Mouse (Mus musculus): ENCODE measurements around the gene Cdca4. TPM values are rescaled to one million over a fixed set of nuclear protein-coding genes. Genes with fewer than 3 reads are reported as not detected.
A peak's percentile ranks its signal among the peaks of the same experiment; 100 is the strongest.

Cdca4 gene
- 10 to 100 TPM in 1 of 2 experiments, 1 to 10 TPM in 1; 8.8 to 13.0 TPM for total RNA-seq (2021)
- long read RNA-seq, partial matches to known transcripts: 0 of 6 reads
- long read RNA-seq, other reads (novel, unspliced or antisense): 3 of 6 reads

- peak; percentile 96 to 99 for DNase-seq (ENCODE audit: low spot score in 2 of 2)
Measured at GRCm38 (mm10) chr12:112829244-112829864, at the start of gene Cdca4. Cdca4 (minus strand) TSS chr12:112829423.

- DNase-seq (ENCODE audit: low spot score in 2 of 2): no peak
Measured at GRCm38 (mm10) chr12:112877607-112878020, 48.4 kb upstream of the Cdca4 start.

- DNase-seq (ENCODE audit: low spot score in 2 of 2): no peak
Measured at GRCm38 (mm10) chr12:112877073-112877576, 47.9 kb upstream of the Cdca4 start.

GRCm38 (mm10) chr12:112876332-112877072 lies 47.3 kb upstream of the Cdca4 start:
- DNase-seq (ENCODE audit: low spot score in 2 of 2): no peak

GRCm38 (mm10) chr12:112875225-112876013 lies 46.2 kb upstream of the Cdca4 start:
- peak; percentile 93 to 94 for DNase-seq (ENCODE audit: low spot score in 2 of 2)

GRCm38 (mm10) chr12:112874199-112874598 lies 45.0 kb upstream of the Cdca4 start:
- DNase-seq (ENCODE audit: low spot score in 2 of 2): no peak

GRCm38 (mm10) chr12:112873452-112874190 lies 44.4 kb upstream of the Cdca4 start:
- DNase-seq (ENCODE audit: low spot score in 2 of 2): peak; percentile 70

- DNase-seq (ENCODE audit: low spot score in 2 of 2): no peak
Measured at GRCm38 (mm10) chr12:112872991-112873390, 43.8 kb upstream of the Cdca4 start.

GRCm38 (mm10) chr12:112871272-112871671 lies 42.0 kb upstream of the Cdca4 start:
- no peak for DNase-seq (ENCODE audit: low spot score in 2 of 2)

- DNase-seq (ENCODE audit: low spot score in 2 of 2): no peak
Measured at GRCm38 (mm10) chr12:112870775-112871174, 41.6 kb upstream of the Cdca4 start.

GRCm38 (mm10) chr12:112869783-112870204 lies 40.6 kb upstream of the Cdca4 start:
- DNase-seq (ENCODE audit: low spot score in 2 of 2): no peak

- no peak for DNase-seq (ENCODE audit: low spot score in 2 of 2)
Measured at GRCm38 (mm10) chr12:112868178-112869087, 39.2 kb upstream of the Cdca4 start, which contains the start of gene Gpr132. Gpr132 (minus strand) TSS chr12:112868228.

GRCm38 (mm10) chr12:112867106-112867674 lies 38.0 kb upstream of the Cdca4 start:
- DNase-seq (ENCODE audit: low spot score in 2 of 2): no peak

- no peak for DNase-seq (ENCODE audit: low spot score in 2 of 2)
Measured at GRCm38 (mm10) chr12:112866467-112867080, 37.4 kb upstream of the Cdca4 start.

GRCm38 (mm10) chr12:112864804-112865203 lies 35.6 kb upstream of the Cdca4 start:
- no peak for DNase-seq (ENCODE audit: low spot score in 2 of 2)

GRCm38 (mm10) chr12:112861911-112862321 lies 32.7 kb upstream of the Cdca4 start:
- no peak for DNase-seq (ENCODE audit: low spot score in 2 of 2)

GRCm38 (mm10) chr12:112860765-112861164 lies 31.5 kb upstream of the Cdca4 start:
- no peak for DNase-seq (ENCODE audit: low spot score in 2 of 2)

GRCm38 (mm10) chr12:112859930-112860329 lies 30.7 kb upstream of the Cdca4 start:
- DNase-seq (ENCODE audit: low spot score in 2 of 2): no peak
